ENCODE assay signal across 11 mouse cellular contexts in genomic region chrX:106479891-106480290, GRCm38 (mm10). TPM values are rescaled to one million over a fixed set of nuclear protein-coding genes. Genes with fewer than 3 reads are reported as not detected.
A peak's percentile ranks its signal among the peaks of the same experiment; 100 is the strongest.
DNase-seq lines count a peak whose midpoint lies in the region; ATAC-seq and TF ChIP-seq lines count a peak whose summit lies in the region.
"Not testable (repeated sequence)": the region's sequence is repeated elsewhere in the genome, so short reads cannot be mapped to it uniquely, and the experiment has no call there.
"Had no signal": no experiment of that assay in that cellular context is flagged by ENCODE, and none has a peak within 500 bp of the region (broad histone marks: within the 10 kb centered on the region; RNA-seq: fewer than 3 reads in every experiment).

No protein-coding gene starts in this region.

- H3K4me1 ChIP-seq in ES-E14 (ENCODE audit: control insufficient read depth in 2 of 2, insufficient read depth in 2 of 2, low read length in 2 of 2, poor library complexity in 1 of 2); intestine, postnatal 0 days (replicated peaks; ENCODE audit: control insufficient read depth, insufficient read depth, low read length); lung, embryonic 14.5 days (ENCODE audit: insufficient read depth): not testable (repeated sequence)

- H3K36me3 ChIP-seq in ES-E14 (ENCODE audit: control insufficient read depth, insufficient read depth, low read length, poor library complexity, severe bottlenecking); intestine, postnatal 0 days (ENCODE audit: control insufficient read depth, insufficient read depth); lung, embryonic 14.5 days (ENCODE audit: insufficient read depth): not testable (repeated sequence)

- WGBS in intestine, postnatal 0 days: 54% methylated on average over 2 of the region's 2 CpGs
- 46% methylated on average over 2 of the region's 2 CpGs for WGBS in lung, embryonic 14.5 days

- DNase-seq in A20 (ENCODE audit: low read depth, low spot score) (peak; percentile 30), ES-E14 (ENCODE audit: low read depth, low spot score) (peak; percentile 9)
- DNase-seq in brain, embryonic 14.5 days (ENCODE audit: low read depth): peak; percentile 8
- not testable (repeated sequence) for DNase-seq in gastrocnemius, adult 2 months
- DNase-seq in lung, embryonic 14.5 days: peak; percentile 14
- peak; percentile 16 for DNase-seq in retina, postnatal 1 day

- not testable (repeated sequence) for TF ChIP-seq CTCF in brain, embryonic 14.5 days (IDR thresholded peaks at IDR 0.05; ENCODE audit: borderline replicate concordance, extremely low read depth, insufficient read depth, insufficient read length)
- peak; percentile 42 for TF ChIP-seq CTCF in gastrocnemius, adult 2 months (IDR thresholded peaks at IDR 0.05)
- peak; percentile 56 for TF ChIP-seq CTCF in intestine, postnatal 0 days (IDR thresholded peaks at IDR 0.05; ENCODE audit: low read depth)
- TF ChIP-seq CTCF in lung, embryonic 14.5 days (IDR thresholded peaks at IDR 0.05; ENCODE audit: low read depth): peak; percentile 39; the same call in 1 of the 2 replicates

- intact Hi-C loops in gastrocnemius, adult 2 months (cut with DNase I): not testable (repeated sequence)

- not testable (repeated sequence) for H3K4me3 ChIP-seq in ES-E14 (ENCODE audit: insufficient read depth in 1 of 2, low read depth in 1 of 2, low read length in 2 of 2, poor library complexity in 1 of 2, severe bottlenecking in 1 of 2); gastrocnemius, adult 2 months; intestine, postnatal 0 days (ENCODE audit: low read depth, low read length); lung, embryonic 14.5 days (ENCODE audit: low read depth, low read length)

- H3K27ac ChIP-seq in ES-E14 (ENCODE audit: insufficient read depth, low read depth, low read length, poor library complexity, severe bottlenecking); gastrocnemius, adult 2 months; intestine, postnatal 0 days (ENCODE audit: low read depth, low read length); lung, embryonic 14.5 days (ENCODE audit: low read depth): not testable (repeated sequence)

- not testable (repeated sequence) for H3K9me3 ChIP-seq in ES-E14 (ENCODE audit: control insufficient read depth, insufficient read depth, low read depth, low read length); intestine, postnatal 0 days (ENCODE audit: control insufficient read depth); lung, embryonic 14.5 days (ENCODE audit: low read depth, low read length)

- not testable (repeated sequence) for TF ChIP-seq POLR2A in brain, embryonic 14.5 days (IDR thresholded peaks at IDR 0.05; ENCODE audit: borderline replicate concordance, extremely low read depth, insufficient read depth, insufficient read length, poor library complexity, severe bottlenecking)

- ATAC-seq in intestine, postnatal 0 days; lung, embryonic 14.5 days (ENCODE audit: insufficient read depth): not testable (repeated sequence)

- in situ Hi-C loops in ES-E14 (cut with MboI; ENCODE audit: low sequenced_read_pairs in 2 of 2, unreplicated experiment in 2 of 2): not testable (repeated sequence)

- H3K4me2 ChIP-seq in intestine, postnatal 0 days (replicated peaks; ENCODE audit: low read depth); lung, embryonic 14.5 days: not testable (repeated sequence)

- H3K27me3 ChIP-seq in intestine, postnatal 0 days (replicated peaks; ENCODE audit: control insufficient read depth, insufficient read depth, low read length); lung, embryonic 14.5 days (ENCODE audit: insufficient read depth, low read length): not testable (repeated sequence)

- H3K9ac ChIP-seq in ES-E14 (ENCODE audit: insufficient read depth, low read depth, low read length, poor library complexity, severe bottlenecking); intestine, postnatal 0 days (ENCODE audit: low read depth, low read length); lung, embryonic 14.5 days: not testable (repeated sequence)

RNA-seq across cellular contexts. Expression of gene Fndc3c1, which starts 5.3 kb away (rescaled TPM):
- total RNA-seq in ES-E14 (2012; rRNA removed): 3.1 and 3.9 TPM in 2 replicates
- 0.95 and 1.5 TPM in 2 replicates for polyA plus RNA-seq in brain, embryonic 14.5 days (2012; rRNA removed)
- under 1 TPM; 0.69 to 0.86 TPM for total RNA-seq in gastrocnemius, adult 2 months (2021)
- polyA plus RNA-seq in intestine, postnatal 0 days (2015; fragmentation: Nextera tagmentation; extraction: Ambion mirVana): 0.35 and 0.50 TPM in 2 replicates
- polyA plus RNA-seq in lung, embryonic 14.5 days (2014; fragmentation: Nextera tagmentation; extraction: Ambion mirVana): 9.9 and 10.7 TPM in 2 replicates
- total RNA-seq: heart, adult 18-20 months; layer of hippocampus, adult 8-10 months; left cerebral cortex, postnatal 36 days; monocyte, adult 5-6 weeks had no signal
